In the genomic region with DNA sequence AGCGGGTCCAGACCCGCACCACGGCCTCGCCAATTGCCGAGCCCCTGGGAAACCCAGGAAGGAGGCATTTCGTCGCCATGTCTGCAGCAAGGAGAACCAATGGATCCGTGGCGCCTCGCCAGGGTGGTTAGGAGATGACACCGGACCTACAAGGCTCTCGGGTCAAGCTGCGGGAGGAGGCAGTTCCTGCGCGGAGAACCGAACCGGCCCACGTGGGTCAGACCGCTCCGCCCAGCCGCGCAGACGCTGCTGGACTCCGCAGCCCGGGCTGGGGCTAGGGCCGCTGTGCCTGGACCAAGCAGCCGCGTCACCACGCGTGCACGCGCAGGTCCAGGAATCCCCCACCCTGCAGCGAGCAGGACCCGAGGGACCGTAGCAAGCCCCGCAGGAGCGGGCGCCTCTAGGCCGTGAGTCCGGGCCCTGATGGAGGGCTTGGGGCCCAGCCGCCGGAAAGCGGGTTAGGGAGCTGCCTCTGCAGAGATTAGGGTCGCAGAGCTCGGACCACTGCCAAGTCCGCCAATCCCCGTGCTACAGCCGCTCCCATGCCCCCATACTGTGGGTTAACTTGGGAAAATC, we compare ENCODE assay signal across 8 mouse cellular contexts. TPM values are rescaled to one million over a fixed set of nuclear protein-coding genes. Genes with fewer than 3 reads are reported as not detected.
DNase-seq lines count a peak whose midpoint lies in the region; ATAC-seq lines count a peak whose summit lies in the region.

A gene (plus strand): TSS at position 213 of the 576 bp plus-strand sequence.

- H3K27me3 ChIP-seq in hindbrain, embryonic 16.5 days (replicated peaks; ENCODE audit: control insufficient read depth, insufficient read depth, low read length) = peaks cover 4% of the 10 kb centered on the region

- peak within 1 kb of the TSS; percentile 54 for H3K4me3 ChIP-seq in hindbrain, embryonic 16.5 days (ENCODE audit: low read length)

- no peaks in the 10 kb centered on the region for H3K36me3 ChIP-seq in hindbrain, embryonic 16.5 days (ENCODE audit: control insufficient read depth, insufficient read depth, low read length)

- ATAC-seq in hindbrain, embryonic 16.5 days = peak; percentile 94

- peak; percentile 67 for DNase-seq in ZHBTc4 (ENCODE audit: low read depth, low spot score)
- DNase-seq in cerebellum, postnatal 4 days (ENCODE audit: low spot score in 2 of 2) = peak; percentile 54 to 68
- DNase-seq in gastrocnemius, adult 8-10 months (ENCODE audit: low spot score in 2 of 2) = peak; percentile 70 to 85
- peak; percentile 84 to 85 for DNase-seq in left cerebral cortex, adult 18-20 months (ENCODE audit: low spot score in 2 of 2)
- peak; percentile 89 for DNase-seq in lung, postnatal 36 days
- peak; percentile 73 for DNase-seq in retina, embryonic 14.5 days (ENCODE audit: low spot score)
- DNase-seq in urinary bladder, postnatal 14 days (ENCODE audit: low spot score) = peak; percentile 81

- H3K4me1 ChIP-seq in hindbrain, embryonic 16.5 days (ENCODE audit: control insufficient read depth, insufficient read depth, low read depth, low read length) = peaks cover 3% of the 10 kb centered on the region; the same call in 1 of the 2 replicates

- H3K27ac ChIP-seq in hindbrain, embryonic 16.5 days (ENCODE audit: low read depth, low read length) = peak within 1 kb of the TSS; percentile 66

- peak within 1 kb of the TSS; percentile 78 for H3K9ac ChIP-seq in hindbrain, embryonic 16.5 days (ENCODE audit: low read depth, low read length)

- no peaks in the 10 kb centered on the region for H3K9me3 ChIP-seq in hindbrain, embryonic 16.5 days (ENCODE audit: control insufficient read depth, low read length)

- under 1% methylated on average over 46 of the region's 48 CpGs for WGBS in hindbrain, embryonic 16.5 days

- H3K4me2 ChIP-seq in hindbrain, embryonic 16.5 days (ENCODE audit: low read length) = peak within 1 kb of the TSS; percentile 72

RNA-seq across cellular contexts. Expression of the gene that starts here (rescaled TPM):
- 10 to 100 TPM; 23.3 to 32.6 (median 27.5) TPM for total RNA-seq in gastrocnemius, adult 8-10 months (2022)
- polyA plus RNA-seq in hindbrain, embryonic 16.5 days (2015; fragmentation: Nextera tagmentation; extraction: Ambion mirVana) = 14.0 and 22.1 TPM in 2 replicates
- total RNA-seq in left cerebral cortex, adult 18-20 months (2021) = 10 to 100 TPM; 69.4 to 75.7 TPM

Comparison
In these comparisons a context has a peak if more than half of its experiments do, and no peak if none do; other contexts are left out.
1. Peak in every context shown above with its lines: DNase-seq, ATAC-seq, H3K4me3 ChIP-seq and H3K27ac ChIP-seq.